Mouse (Mus musculus) kidney, adult 2 months (tissue): ENCODE data around the gene Stap2. TPM values are rescaled to one million over a fixed set of nuclear protein-coding genes. Genes with fewer than 3 reads are reported as not detected.

Experiments
- DNase-seq: peaks from one replicate; pipeline ENCODE4 v3.0.0; 2021
- H3K27ac ChIP-seq: fragments of 200-500 bp; 2 replicates; pipeline ENCODE4 v1.5.1; 2012; ENCODE audit warnings: low read depth, low read length, control low read depth, inconsistent platforms; ENCODE audit not compliant: insufficient read depth
- H3K27me3 ChIP-seq: fragments of 200-500 bp; replicated peaks from 2 replicates; pipeline ENCODE4 v1.6.1; 2012; ENCODE audit warnings: mild to moderate bottlenecking, moderate library complexity, low read length, inconsistent platforms; ENCODE audit not compliant: control insufficient read depth, insufficient read depth
- H3K36me3 ChIP-seq: fragments of 200-500 bp; 2 replicates; pipeline ENCODE4 v1.6.1; 2012; ENCODE audit warnings: mild to moderate bottlenecking, moderate library complexity, low read length, inconsistent platforms; ENCODE audit not compliant: control insufficient read depth, insufficient read depth
- H3K4me1 ChIP-seq: fragments of 200-500 bp; 2 replicates; pipeline ENCODE4 v1.6.1; 2011; ENCODE audit warnings: low read length; ENCODE audit not compliant: control insufficient read depth, insufficient read depth
- H3K4me3 ChIP-seq: fragments of 200-500 bp; 2 replicates; pipeline ENCODE4 v1.5.1; 2011; ENCODE audit warnings: mild to moderate bottlenecking, low read depth, low read length, control low read depth; ENCODE audit not compliant: insufficient read depth
- CTCF ChIP-seq: fragments of 200-500 bp; conservative IDR thresholded peaks from 2 replicates; pipeline ENCODE4 v1.5.1; 2011; ENCODE audit warnings: low read depth, mild to moderate bottlenecking, control low read depth, low read length, moderate library complexity, mixed read lengths; ENCODE audit not compliant: insufficient read depth, insufficient read length
- POLR2A ChIP-seq: fragments of 200-500 bp; IDR thresholded peaks from one replicate; pipeline ENCODE4 v1.6.1; 2011; ENCODE audit warnings: low read depth, low read length, control low read depth
- WGBS: fragments of 180-500 bp; shearing (Covaris S2); methylation state at CpG from one replicate; pipeline ENCODE4 v1.1.7; 2018; 5-methylcytosine and 5-hydroxymethylcytosine counted together
- polyA plus RNA-seq: library from polyadenylated mRNA; depleted of rRNA; stranded (reverse); fragments of >200 nt; gene quantifications from 2 replicates; pipeline ENCODE4 v1.2.3, GENCODE M21; 2012

The Stap2 gene
- polyA plus RNA-seq, 1 experiment, result 20.1 TPM

DNA sequence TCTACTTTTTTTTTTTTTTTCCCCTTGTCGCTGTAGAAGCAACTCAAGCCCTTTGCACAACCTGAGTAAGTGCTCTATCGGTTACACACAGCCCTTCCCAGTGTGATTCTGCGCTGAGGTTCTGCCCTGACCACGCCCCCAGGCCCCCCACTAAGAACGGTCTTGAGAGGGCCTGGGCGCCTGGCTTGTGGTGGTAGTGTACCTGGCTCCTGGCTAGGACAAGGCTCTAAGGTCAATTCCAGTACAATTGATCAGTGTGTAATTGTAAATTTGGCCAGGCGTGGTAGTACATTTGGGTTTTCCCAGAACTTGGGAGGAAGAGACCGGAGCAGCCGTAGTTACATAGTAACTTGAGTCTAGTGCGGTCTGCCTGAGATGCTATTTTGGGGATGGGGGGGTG, 1.6 kb upstream of the Stap2 start:
- DNase-seq, result peak; percentile 63
- H3K27ac ChIP-seq, result no peak overlapping the region
- no peaks in the 10 kb centered on the region for H3K27me3 ChIP-seq
- TF ChIP-seq POLR2A (no peak), CTCF (no peak)
- WGBS, result 34% methylated on average over 10 of the region's 10 CpGs
- H3K36me3 ChIP-seq, result no peaks in the 10 kb centered on the region
- peaks cover 3% of the 10 kb centered on the region; the same call in 1 of the 2 replicates for H3K4me1 ChIP-seq
- no peak overlapping the region for H3K4me3 ChIP-seq

DNA sequence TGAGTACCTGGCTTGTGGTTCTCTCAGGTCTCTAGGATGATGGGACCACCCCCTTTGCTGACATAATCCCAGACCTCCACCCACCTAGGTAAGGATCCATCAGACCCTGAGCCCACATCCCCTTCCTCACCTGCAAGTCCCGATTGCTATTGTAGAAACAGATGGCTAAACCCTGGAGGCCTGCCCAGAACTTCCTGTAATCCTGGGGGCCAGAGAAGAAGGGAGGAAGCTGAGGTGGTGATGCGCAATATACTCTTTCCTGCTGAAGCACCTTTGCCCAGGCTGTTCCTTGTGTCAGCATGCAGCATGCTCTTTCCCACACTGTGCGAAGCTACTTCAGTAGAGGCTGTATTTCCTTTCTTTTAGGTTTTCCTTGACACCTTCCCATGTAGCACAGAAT, 2.4 kb downstream of the Stap2 start:
- H3K27ac ChIP-seq, result no peak overlapping the region
- H3K4me3 ChIP-seq, result no peak overlapping the region
- no peaks in the 10 kb centered on the region for H3K36me3 ChIP-seq
- no peak for TF ChIP-seq POLR2A
- WGBS, result 79% methylated on average over 3 of the region's 3 CpGs
- no peaks in the 10 kb centered on the region for H3K27me3 ChIP-seq
- no peak for DNase-seq
- peaks cover 3% of the 10 kb centered on the region; the same call in 1 of the 2 replicates for H3K4me1 ChIP-seq

DNA sequence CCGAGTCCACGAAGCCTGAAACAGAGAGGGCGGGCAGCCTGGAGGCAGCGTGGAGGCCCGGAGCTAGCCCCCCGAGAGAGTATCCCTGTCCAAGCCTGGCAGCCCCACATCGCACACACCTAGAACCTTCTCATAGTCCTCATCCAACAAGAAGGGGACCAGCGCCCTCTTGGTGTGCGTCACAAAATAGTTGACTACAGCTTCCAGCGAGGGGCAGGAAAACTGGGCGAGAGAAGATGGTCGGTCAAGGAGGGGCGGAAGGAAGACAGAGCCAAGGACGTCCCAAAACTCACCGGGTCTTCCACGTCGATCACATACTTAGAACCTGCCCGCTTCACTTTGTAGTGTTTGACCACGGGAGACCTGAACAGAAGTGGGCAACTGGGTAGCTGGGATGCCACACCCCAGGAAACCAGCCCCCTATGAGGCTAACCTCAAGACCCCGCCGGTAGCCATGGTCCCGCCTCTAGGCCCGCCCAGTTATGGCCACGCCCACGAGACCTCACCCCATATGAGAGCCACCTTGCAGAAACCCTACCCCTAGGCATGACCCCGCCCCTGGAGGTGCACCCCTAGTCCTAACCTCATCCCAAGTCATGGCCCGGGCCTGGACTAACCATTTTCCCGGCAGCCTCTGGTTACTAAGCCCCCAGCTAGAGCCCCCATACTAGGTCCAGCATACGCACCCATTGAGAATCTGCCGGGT, 5.4 kb downstream of the Stap2 start:
- no peak overlapping the region for H3K4me3 ChIP-seq
- WGBS, result 35% methylated on average over 30 of the region's 30 CpGs
- no peak for TF ChIP-seq POLR2A
- no peak for TF ChIP-seq CTCF
- H3K36me3 ChIP-seq, result no peaks in the 10 kb centered on the region
- H3K27me3 ChIP-seq, result no peaks in the 10 kb centered on the region
- no peak overlapping the region for H3K27ac ChIP-seq
- DNase-seq, result no peak
- H3K4me1 ChIP-seq, result no peaks in the 10 kb centered on the region

DNA sequence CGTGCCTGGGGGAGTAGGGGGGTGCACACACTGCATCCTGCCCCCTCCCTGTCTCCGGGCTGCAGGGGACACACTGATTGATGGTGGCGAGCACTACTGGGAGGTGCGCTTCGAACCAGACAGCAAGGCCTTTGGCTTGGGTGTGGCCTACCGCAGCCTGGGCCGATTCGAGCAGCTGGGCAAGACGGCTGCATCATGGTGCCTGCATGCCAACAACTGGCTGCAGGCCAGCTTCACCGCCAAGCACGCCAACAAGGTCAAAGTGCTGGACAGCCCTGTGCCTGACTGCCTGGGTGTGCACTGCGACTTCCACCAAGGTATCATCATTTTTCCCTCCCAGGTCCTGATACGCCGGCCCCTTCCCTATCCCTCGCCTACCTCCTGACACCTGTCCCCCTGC, 9.4 kb downstream of the Stap2 start:
- Histone ChIP-seq H3K27ac (no peak overlapping the region), H3K4me1 (no peaks in the 10 kb centered on the region), H3K27me3 (no peaks in the 10 kb centered on the region), H3K4me3 (no peak overlapping the region), H3K36me3 (no peaks in the 10 kb centered on the region)
- TF ChIP-seq CTCF, result no peak
- no peak for TF ChIP-seq POLR2A
- 48% methylated on average over 15 of the region's 15 CpGs for WGBS
- DNase-seq, result peak; percentile 89

DNA sequence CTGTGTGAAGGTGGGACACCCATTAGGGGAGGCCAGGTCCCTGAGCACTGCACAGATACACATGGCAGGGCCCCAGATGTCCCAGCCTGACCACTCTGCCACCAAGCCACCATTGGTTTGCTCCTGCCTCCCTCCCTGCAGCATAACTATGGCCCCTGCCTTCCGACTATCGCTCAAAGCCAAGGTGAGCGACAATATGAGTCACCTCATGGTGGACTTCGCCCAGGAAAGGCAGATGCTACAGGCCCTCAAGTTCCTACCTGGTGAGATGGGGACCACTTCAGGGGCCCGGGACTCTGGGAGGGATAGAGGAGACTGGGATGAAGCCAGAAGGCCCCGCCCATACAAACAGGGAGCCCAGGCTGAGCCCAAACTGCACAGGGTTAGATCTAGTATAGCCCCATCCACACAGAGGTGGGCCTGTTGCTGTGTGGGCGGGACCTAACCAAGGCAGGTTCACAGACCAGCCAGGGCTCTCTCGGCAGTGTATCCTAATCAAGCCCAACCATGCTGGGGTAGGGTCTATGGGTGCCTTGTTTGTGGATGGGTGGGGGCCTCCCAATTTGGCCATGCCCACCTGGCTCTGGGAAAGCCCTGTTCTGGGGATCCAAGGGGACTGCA, 15.0 kb downstream of the Stap2 start:
- Histone ChIP-seq H3K36me3 (no peaks in the 10 kb centered on the region), H3K27ac (no peak overlapping the region), H3K4me3 (no peak overlapping the region), H3K27me3 (no peaks in the 10 kb centered on the region), H3K4me1 (no peaks in the 10 kb centered on the region)
- no peak for DNase-seq
- 85% methylated on average over 8 of the region's 8 CpGs for WGBS
- no peak for TF ChIP-seq POLR2A
- no peak for TF ChIP-seq CTCF

DNA sequence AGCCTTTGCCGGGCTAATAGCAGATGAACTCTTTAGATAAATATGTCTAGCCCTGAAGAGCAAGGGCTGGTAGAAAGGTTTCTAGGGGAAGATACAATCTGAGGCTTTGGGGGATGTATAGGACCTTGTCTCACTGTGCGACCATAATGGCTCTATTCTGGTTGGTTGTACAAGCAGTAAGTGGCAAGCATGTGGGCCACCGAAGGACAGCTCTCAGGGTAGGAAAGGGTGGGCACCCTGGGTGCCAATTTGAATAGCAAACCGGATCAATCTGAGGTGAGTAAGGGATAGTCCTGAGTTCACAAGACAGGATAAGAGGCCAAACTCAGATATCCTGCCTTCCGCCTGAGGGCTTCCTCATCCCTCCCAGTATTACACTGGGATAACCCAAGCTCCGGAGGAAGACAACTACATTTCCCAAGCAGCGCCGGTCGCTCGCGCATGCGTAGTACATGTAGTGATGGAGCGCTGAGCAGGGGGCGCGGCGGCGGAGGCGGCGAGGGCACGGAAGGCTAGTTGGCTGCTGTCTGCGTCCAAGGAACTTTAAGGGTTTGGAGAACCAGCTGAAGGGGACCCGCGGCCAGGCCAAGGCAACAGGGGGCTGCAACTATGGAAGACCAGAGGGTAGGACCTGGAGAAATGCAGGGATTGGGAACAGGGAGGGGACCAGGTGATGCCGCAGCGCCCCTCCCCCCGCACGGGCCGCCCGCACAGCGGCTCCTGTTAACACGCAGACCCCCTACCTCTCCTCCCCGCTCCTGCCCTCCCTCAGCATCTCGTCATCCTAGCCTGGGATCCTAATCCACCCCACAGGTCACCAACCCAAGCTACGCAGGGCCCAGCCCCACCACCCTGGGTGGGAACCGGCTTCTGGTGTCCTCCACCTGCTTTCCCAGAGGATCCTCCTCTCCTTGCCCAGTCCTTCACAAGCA, 19.1 kb downstream of the Stap2 start, which contains the start of gene Fsd1:
Gene Fsd1 (plus strand): TSS at position 480 of the 932 bp plus-strand sequence.
- H3K4me3 ChIP-seq, result no peak within 1 kb of the TSS
- H3K4me1 ChIP-seq, result no peaks in the 10 kb centered on the region
- DNase-seq, result no peak
- TF ChIP-seq CTCF, result no peak
- TF ChIP-seq POLR2A, result no peak
- H3K36me3 ChIP-seq, result no peaks in the 10 kb centered on the region
- H3K27me3 ChIP-seq, result no peaks in the 10 kb centered on the region
- WGBS, result 10% methylated on average over 35 of the region's 35 CpGs
- no peak within 1 kb of the TSS for H3K27ac ChIP-seq

DNA sequence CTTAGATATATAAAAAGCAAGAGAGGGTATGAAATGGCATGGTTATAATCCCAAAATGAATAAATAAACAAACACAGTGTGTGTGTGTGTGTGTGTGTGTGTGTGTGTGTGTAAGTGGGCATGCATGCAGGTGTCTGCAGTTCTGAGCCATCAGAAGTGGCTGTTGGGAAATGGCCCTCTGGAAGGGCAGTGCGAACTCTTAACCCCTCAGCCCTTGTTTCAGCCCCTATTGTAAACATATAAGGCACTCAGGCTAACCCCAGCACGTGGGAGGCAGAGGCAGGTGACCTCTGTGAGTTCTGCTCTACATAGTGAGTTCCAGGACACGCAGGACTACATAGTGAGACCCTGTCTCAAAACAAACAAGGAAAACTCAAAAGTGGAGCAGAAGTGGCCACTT, 28.1 kb downstream of the Stap2 start:
- no peak for TF ChIP-seq CTCF
- no peak for TF ChIP-seq POLR2A
- H3K4me1 ChIP-seq, result no peaks in the 10 kb centered on the region
- no peak overlapping the region for H3K4me3 ChIP-seq
- 64% methylated on average over 3 of the region's 3 CpGs for WGBS
- no peak overlapping the region for H3K27ac ChIP-seq
- no peak for DNase-seq
- no peaks in the 10 kb centered on the region for H3K36me3 ChIP-seq
- no peaks in the 10 kb centered on the region for H3K27me3 ChIP-seq
